ENCODE assay signal across 17 mouse cellular contexts in genomic region chr4:123454871-123455640, GRCm38 (mm10).
DNase-seq lines count a peak whose midpoint lies in the region; ATAC-seq and TF ChIP-seq lines count a peak whose summit lies in the region.
"Had no signal": no experiment of that assay in that cellular context is flagged by ENCODE, and none has a peak within 500 bp of the region (broad histone marks: within the 10 kb centered on the region; RNA-seq: fewer than 3 reads in every experiment).

No protein-coding gene starts in this region.

- no peak overlapping the region for H3K4me2 ChIP-seq in kidney, postnatal 0 days (ENCODE audit: low read length)
- no peak overlapping the region for H3K4me2 ChIP-seq in forebrain, embryonic 15.5 days (replicated peaks)
- H3K4me2 ChIP-seq: embryonic facial prominence, embryonic 13.5 days; liver, embryonic 11.5 days; stomach, embryonic 15.5 days had no signal

- no peak for ATAC-seq in kidney, postnatal 0 days (replicated peaks; ENCODE audit: low FRiP score, low read depth)
- ATAC-seq in forebrain, embryonic 15.5 days (replicated peaks) = no peak
- ATAC-seq: hindbrain, embryonic 16.5 days had no signal

- H3K36me3 ChIP-seq in heart, adult 2 months (ENCODE audit: control insufficient read depth, insufficient read depth, low read length) = peaks cover 34% of the 10 kb centered on the region
- H3K36me3 ChIP-seq in kidney, postnatal 0 days (ENCODE audit: insufficient read depth, low read length) = peaks cover 67% of the 10 kb centered on the region
- peaks cover 86% of the 10 kb centered on the region for H3K36me3 ChIP-seq in forebrain, embryonic 15.5 days

- H3K4me3 ChIP-seq in gastrocnemius, adult 2 months = no peak overlapping the region
- no peak overlapping the region for H3K4me3 ChIP-seq in heart, adult 2 months
- no peak overlapping the region for H3K4me3 ChIP-seq in kidney, postnatal 0 days (replicated peaks; ENCODE audit: low read depth, low read length)
- H3K4me3 ChIP-seq in forebrain, embryonic 15.5 days = no peak overlapping the region
- H3K4me3 ChIP-seq: embryonic facial prominence, embryonic 13.5 days; myocyte; stomach, embryonic 15.5 days had no signal

- no peaks in the 10 kb centered on the region for H3K9me3 ChIP-seq in kidney, postnatal 0 days (replicated peaks; ENCODE audit: low read length)
- no peaks in the 10 kb centered on the region for H3K9me3 ChIP-seq in forebrain, embryonic 15.5 days
- H3K9me3 ChIP-seq: embryonic facial prominence, embryonic 13.5 days; stomach, embryonic 15.5 days had no signal

- H3K27me3 ChIP-seq in heart, adult 2 months (ENCODE audit: control insufficient read depth, insufficient read depth, low read length) = no peaks in the 10 kb centered on the region
- H3K27me3 ChIP-seq in kidney, postnatal 0 days (ENCODE audit: insufficient read depth, low read length) = no peaks in the 10 kb centered on the region
- H3K27me3 ChIP-seq in forebrain, embryonic 15.5 days = no peaks in the 10 kb centered on the region
- H3K27me3 ChIP-seq: CH12.LX; embryonic facial prominence, embryonic 13.5 days; stomach, embryonic 15.5 days had no signal

- 43% methylated on average over 7 of the region's 7 CpGs for WGBS in heart, adult 2 months
- WGBS in kidney, postnatal 0 days = 40% methylated on average over 7 of the region's 7 CpGs
- 86% methylated on average over 7 of the region's 7 CpGs for WGBS in forebrain, embryonic 15.5 days

- H3K27ac ChIP-seq in gastrocnemius, adult 2 months = 0 out of 2 replicates have a peak overlapping the region, but pooled peaks have one; percentile 20
- peak overlapping the region; percentile 54 for H3K27ac ChIP-seq in heart, adult 2 months
- H3K27ac ChIP-seq in kidney, postnatal 0 days = no peak overlapping the region
- H3K27ac ChIP-seq in forebrain, embryonic 15.5 days (replicated peaks) = no peak overlapping the region
- H3K27ac ChIP-seq: embryonic facial prominence, embryonic 13.5 days; stomach, embryonic 15.5 days had no signal

- no peak for DNase-seq in gastrocnemius, adult 2 months
- DNase-seq in gastrocnemius, postnatal 4 days (ENCODE audit: low spot score in 2 of 2) = no peak
- DNase-seq in heart, adult 2 months = peak in 1 of 2 experiments; percentile 40
- DNase-seq in heart, postnatal 10 days = peak; percentile 72 to 76
- DNase-seq in kidney, postnatal 0 days (ENCODE audit: low spot score) = peak; percentile 51
- no peak for DNase-seq in B cell, adult 2 months
- no peak for DNase-seq in right cerebral cortex, postnatal 36 days (ENCODE audit: low spot score in 2 of 2)
- DNase-seq: cerebellum, adult 18-20 months; lung, postnatal 10 days; retina, postnatal 1 day had no signal

- no peak for TF ChIP-seq CTCF in gastrocnemius, adult 2 months (IDR thresholded peaks at IDR 0.05)
- TF ChIP-seq CTCF in heart, adult 2 months (IDR thresholded peaks at IDR 0.05) = no peak
- no peak for TF ChIP-seq CTCF in kidney, postnatal 0 days (IDR thresholded peaks at IDR 0.05; ENCODE audit: low read depth)

- TF ChIP-seq EP300 in heart, adult 2 months (IDR thresholded peaks at IDR 0.05; ENCODE audit: insufficient read depth, low read depth, low read length) = no peak

- intact Hi-C loops in gastrocnemius, adult 2 months (cut with DNase I) = loop anchor here (5.0 kb wide), 1 partner anchor 43 kb away; no protein-coding TSS in a partner anchor
- intact Hi-C loops in heart, adult 2 months (cut with DNase I) = loop anchor here (5.0 kb wide), 1 partner anchor 48 kb away; no protein-coding TSS in a partner anchor
- intact Hi-C loops in heart, postnatal 10 days (cut with DNase I) = loop anchor here (5.0 kb wide), 2 partner anchors 42 to 148 kb away; no protein-coding TSS in a partner anchor

- no peak overlapping the region for H3K9ac ChIP-seq in heart, adult 2 months (ENCODE audit: low read depth, low read length)
- no peak overlapping the region for H3K9ac ChIP-seq in kidney, postnatal 0 days (ENCODE audit: low read depth, low read length)
- H3K9ac ChIP-seq in forebrain, embryonic 15.5 days (replicated peaks) = no peak overlapping the region
- H3K9ac ChIP-seq: embryonic facial prominence, embryonic 13.5 days; stomach, embryonic 15.5 days had no signal

- H3K79me2 ChIP-seq in heart, adult 2 months (replicated peaks; ENCODE audit: control insufficient read depth, insufficient read depth, low read length) = no peaks in the 10 kb centered on the region

- no peak for TF ChIP-seq POLR2A in heart, adult 2 months (IDR thresholded peaks at IDR 0.05; ENCODE audit: insufficient read depth, low read depth, low read length)

- H3K4me1 ChIP-seq in heart, adult 2 months (ENCODE audit: control insufficient read depth, insufficient read depth, low read length) = 0 out of 2 replicates have a peak, but pooled peaks cover 2% of the 10 kb centered on the region
- H3K4me1 ChIP-seq in kidney, postnatal 0 days (replicated peaks; ENCODE audit: insufficient read depth, low read length) = no peaks in the 10 kb centered on the region
- no peaks in the 10 kb centered on the region for H3K4me1 ChIP-seq in forebrain, embryonic 15.5 days
- H3K4me1 ChIP-seq: embryonic facial prominence, embryonic 13.5 days; stomach, embryonic 15.5 days had no signal

Comparison
In these comparisons a context has a peak if more than half of its experiments do, and no peak if none do; other contexts are left out.
1. DNase-seq: peak in heart, postnatal 10 days (2 of 2) and kidney, postnatal 0 days (single experiment); none in gastrocnemius, adult 2 months (single experiment), gastrocnemius, postnatal 4 days (0 of 2), B cell, adult 2 months (0 of 2) and right cerebral cortex, postnatal 36 days (0 of 2).
2. H3K27ac ChIP-seq: peak in gastrocnemius, adult 2 months (single experiment) and heart, adult 2 months (single experiment); none in kidney, postnatal 0 days (single experiment) and forebrain, embryonic 15.5 days (single experiment).